Mouse (Mus musculus) T-cell, adult 66 days (primary cell): ENCODE results near the gene Tfap4. TPM values are rescaled to one million over a fixed set of nuclear protein-coding genes. Genes with fewer than 3 reads are reported as not detected.

Source experiments
- total RNA-seq, 2 experiments: library from RNA; stranded (reverse); gene quantifications; 3 replicates in 1 of 2; 4 replicates in 1 of 2; pipeline ENCODE4 v1.2.4; 2023

Gene Tfap4
- 10 to 100 TPM; 24.3 to 24.8 TPM for total RNA-seq

GRCm38 (mm10) chr16:4559715-4560144, at the start of gene Tfap4:
Gene Tfap4, minus strand, starts transcription at chr16:4559854.

GRCm38 (mm10) chr16:4593971-4594813, 34.5 kb upstream of the Tfap4 start, which contains the start of gene Glis2:
Gene Glis2, plus strand, starts transcription at chr16:4594713.

GRCm38 (mm10) chr16:4541501-4542198, 18.0 kb downstream of the Tfap4 start, which contains the start of gene Srl:
Gene Srl, minus strand, starts transcription at chr16:4541816.

Other genes starting within 250 kb of the Tfap4 start
- 1 to 10 TPM; 1.7 to 2.1 TPM for gene Adcy9, start 139.4 kb downstream of the Tfap4 start, total RNA-seq
- 1 to 10 TPM in 1 of 2 experiments, under 1 TPM in 1; 0.53 to 1.5 TPM for gene Srl, start 18.0 kb downstream of the Tfap4 start, total RNA-seq
- gene Glis2, start 34.9 kb upstream of the Tfap4 start, total RNA-seq = under 1 TPM; 0.23 to 0.62 TPM
- gene Pam16, start 65.1 kb upstream of the Tfap4 start, total RNA-seq = 10 to 100 TPM; 46.5 to 52.6 TPM
- gene Vasn, start 80.1 kb upstream of the Tfap4 start, total RNA-seq = not detected
- gene Dnaja3, start 80.1 kb upstream of the Tfap4 start, total RNA-seq = 10 to 100 TPM; 24.4 to 29.3 TPM
- 100 to 1,000 TPM; 168 to 171 TPM for gene Coro7, start 119.9 kb upstream of the Tfap4 start, total RNA-seq
- gene Nmral1, start 159.5 kb upstream of the Tfap4 start, total RNA-seq = 1 to 10 TPM; 3.0 to 3.2 TPM
- 10 to 100 TPM; 38.4 to 43.3 TPM for gene Hmox2, start 166.5 kb upstream of the Tfap4 start, total RNA-seq
- gene Cdip1, start 230.4 kb upstream of the Tfap4 start, total RNA-seq = 10 to 100 TPM; 43.9 to 46.7 TPM